Mouse (Mus musculus) c-Kit-positive CD71-positive TER-119-positive erythroid progenitor cells, embryonic 14.5 days (primary cell): Measurements from ENCODE around the gene Cyp11a1.

Experiments used
- DNase-seq: peaks from one replicate; pipeline ENCODE4 v3.0.0-alpha.2; 2013; ENCODE audit warnings: low spot score

Cyp11a1 gene

GRCm38 (mm10) chr9:58005753-58006461 is at the start of gene Cyp11a1:
Gene Cyp11a1 (plus strand): TSS chr9:58006411.
- no peak for DNase-seq

- no peak for DNase-seq
Measured at GRCm38 (mm10) chr9:57956838-57957236, 49.4 kb upstream of the Cyp11a1 start.

- DNase-seq, result no peak
Measured at GRCm38 (mm10) chr9:57958615-57959014, 47.6 kb upstream of the Cyp11a1 start.

- DNase-seq, result no peak
Measured at GRCm38 (mm10) chr9:57959399-57959798, 46.8 kb upstream of the Cyp11a1 start.

- DNase-seq, result no peak
Measured at GRCm38 (mm10) chr9:57959886-57960866, 46.0 kb upstream of the Cyp11a1 start.

GRCm38 (mm10) chr9:57961226-57961625 is 45.0 kb upstream of the Cyp11a1 start:
- no peak for DNase-seq

- no peak for DNase-seq
Measured at GRCm38 (mm10) chr9:57961863-57962778, 44.1 kb upstream of the Cyp11a1 start.

- no peak for DNase-seq
Measured at GRCm38 (mm10) chr9:57963249-57963997, 42.8 kb upstream of the Cyp11a1 start.

- no peak for DNase-seq
Measured at GRCm38 (mm10) chr9:57963998-57964395, 42.2 kb upstream of the Cyp11a1 start.

GRCm38 (mm10) chr9:57964528-57965250 is 41.5 kb upstream of the Cyp11a1 start:
- no peak for DNase-seq

GRCm38 (mm10) chr9:57965281-57966185 is 40.7 kb upstream of the Cyp11a1 start:
- no peak for DNase-seq

GRCm38 (mm10) chr9:57967237-57967960 is 38.8 kb upstream of the Cyp11a1 start:
- no peak for DNase-seq

- no peak for DNase-seq
Measured at GRCm38 (mm10) chr9:57968166-57968771, 37.9 kb upstream of the Cyp11a1 start.

- DNase-seq, result no peak
Measured at GRCm38 (mm10) chr9:57968783-57969542, 37.2 kb upstream of the Cyp11a1 start.

- DNase-seq, result no peak
Measured at GRCm38 (mm10) chr9:57969736-57970495, 36.3 kb upstream of the Cyp11a1 start.

- no peak for DNase-seq
Measured at GRCm38 (mm10) chr9:57971413-57971812, 34.8 kb upstream of the Cyp11a1 start.

GRCm38 (mm10) chr9:57972141-57972591 is 34.0 kb upstream of the Cyp11a1 start:
- DNase-seq, result no peak
